Mouse (Mus musculus) thymus, adult 2 months (tissue): ENCODE data around the gene Arfip1.

Experiments
- CTCF ChIP-seq: fragments of 200-500 bp; IDR thresholded peaks from 2 replicates; pipeline ENCODE4 v1.5.1; 2012; ENCODE audit warnings: mild to moderate bottlenecking, control low read depth, low read length, moderate library complexity, borderline replicate concordance; ENCODE audit not compliant: control insufficient read depth, poor library complexity, insufficient read depth; ENCODE audit errors: extremely low read depth
- POLR2A ChIP-seq: fragments of 200-500 bp; IDR thresholded peaks from 2 replicates; pipeline ENCODE4 v1.6.1; 2012; ENCODE audit warnings: mild to moderate bottlenecking, low read length, control low read depth, moderate library complexity; ENCODE audit not compliant: control insufficient read depth, poor library complexity, insufficient read depth; ENCODE audit errors: extremely low read depth

DNA sequence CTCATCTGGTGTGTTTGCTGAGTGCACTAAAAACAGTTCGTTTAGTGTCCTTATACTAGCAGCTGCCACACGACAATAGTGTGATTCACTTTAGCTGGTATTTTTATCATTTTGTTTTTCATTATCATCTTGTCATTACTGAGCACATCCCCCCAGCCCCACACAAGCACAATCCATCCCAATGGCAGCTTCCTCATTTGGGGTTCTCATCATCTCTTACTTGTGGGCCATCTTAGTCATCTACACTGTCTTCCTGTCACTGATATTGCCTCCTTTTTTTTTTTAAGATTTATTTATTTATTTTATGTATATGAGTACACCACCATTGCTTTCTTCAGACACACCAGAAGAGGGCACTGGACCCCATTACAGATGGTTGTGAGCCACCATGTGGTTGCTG lies 36.2 kb upstream of the Arfip1 start:
- TF ChIP-seq CTCF (no peak), POLR2A (no peak)
